In genomic region chr14:31640890-31641505, GRCm38 (mm10) we compare ENCODE assay signal across 7 mouse cellular contexts. TPM values are rescaled to one million over a fixed set of nuclear protein-coding genes. Genes with fewer than 3 reads are reported as not detected.
A peak's percentile ranks its signal among the peaks of the same experiment; 100 is the strongest.
DNase-seq lines count a peak whose midpoint lies in the region; ATAC-seq lines count a peak whose summit lies in the region.

Gene Btd, plus strand, starts transcription at chr14:31641028.
Gene Hacl1, minus strand, starts transcription at chr14:31641286.

- peak within 1 kb of the TSS; percentile 89 for H3K27ac ChIP-seq in midbrain, embryonic 10.5 days (replicated peaks)

- peak; percentile 73 to 81 for DNase-seq in adrenal gland, adult 18-20 months (ENCODE audit: low spot score in 2 of 2)
- peak; percentile 95 for DNase-seq in embryo, embryonic 10.5 days (ENCODE audit: low spot score)
- DNase-seq in gastrocnemius, postnatal 14 days = peak; percentile 83
- peak; percentile 88 to 94 for DNase-seq in left cerebral cortex, postnatal 25 days (ENCODE audit: low spot score in 2 of 2)
- DNase-seq in midbrain, embryonic 10.5 days (ENCODE audit: low spot score) = peak; percentile 91
- peak; percentile 67 for DNase-seq in right cerebral cortex, postnatal 4 days

- H3K4me1 ChIP-seq in midbrain, embryonic 10.5 days = peaks cover 18% of the 10 kb centered on the region

- peak; percentile 97 for ATAC-seq in inflammation-experienced regulatory T-cells, adult 6 months

- intact Hi-C loops in gastrocnemius, postnatal 14 days (cut with DNase I; ENCODE audit: low total_unique reads) = no loop called here
- intact Hi-C loops in left cerebral cortex, postnatal 25 days (cut with DNase I) = no loop called here

- H3K9me3 ChIP-seq in midbrain, embryonic 10.5 days (replicated peaks) = no peaks in the 10 kb centered on the region

- H3K36me3 ChIP-seq in midbrain, embryonic 10.5 days = no peaks in the 10 kb centered on the region

- WGBS in midbrain, embryonic 10.5 days = under 1% methylated on average over 30 of the region's 30 CpGs

- peak within 1 kb of the TSS; percentile 72 for H3K4me3 ChIP-seq in midbrain, embryonic 10.5 days

- no peaks in the 10 kb centered on the region for H3K27me3 ChIP-seq in midbrain, embryonic 10.5 days (ENCODE audit: low read depth, poor library complexity, severe bottlenecking)

RNA-seq across cellular contexts. Expression of gene Btd, which starts in this region (rescaled TPM):
- total RNA-seq in adrenal gland, adult 18-20 months (2021) = 10 to 100 TPM; 41.3 to 57.0 TPM
- 1 to 10 TPM; 7.0 to 7.4 TPM for total RNA-seq in gastrocnemius, postnatal 14 days (2021)
- 10 to 100 TPM; 20.3 to 28.6 (median 24.2) TPM for polyA plus RNA-seq in inflammation-experienced regulatory T-cells, adult 6 months (2017; shearing (Covaris generic))
- total RNA-seq in left cerebral cortex, postnatal 25 days (2021) = 1 to 10 TPM; 7.7 to 8.8 TPM
- 15.5 and 16.4 TPM in 2 replicates for polyA plus RNA-seq in midbrain, embryonic 10.5 days (2016; fragmentation: Nextera tagmentation; extraction: Ambion mirVana)

RNA-seq across cellular contexts. Expression of gene Hacl1, which starts in this region (rescaled TPM):
- 10 to 100 TPM; 46.3 to 46.8 TPM for total RNA-seq in adrenal gland, adult 18-20 months (2021)
- 1 to 10 TPM; 7.3 to 8.1 TPM for total RNA-seq in gastrocnemius, postnatal 14 days (2021)
- 10 to 100 TPM; 23.5 to 36.6 (median 25.0) TPM for polyA plus RNA-seq in inflammation-experienced regulatory T-cells, adult 6 months (2017; shearing (Covaris generic))
- 1 to 10 TPM; 7.8 TPM for total RNA-seq in left cerebral cortex, postnatal 25 days (2021)
- polyA plus RNA-seq in midbrain, embryonic 10.5 days (2016; fragmentation: Nextera tagmentation; extraction: Ambion mirVana) = 7.2 and 9.5 TPM in 2 replicates

Comparison
In these comparisons a context has a peak if more than half of its experiments do, and no peak if none do; other contexts are left out.
1. Peak in every context shown above with its lines: DNase-seq, ATAC-seq, H3K4me3 ChIP-seq and H3K27ac ChIP-seq.
2. RNA of gene Btd (total RNA-seq): 41.3 to 57.0 TPM in adrenal gland, adult 18-20 months; 7.7 to 8.8 TPM in left cerebral cortex, postnatal 25 days and 7.0 to 7.4 TPM in gastrocnemius, postnatal 14 days; every median in the first group is over 4 times any median in the second.
3. RNA of gene Hacl1 (total RNA-seq): 46.3 to 46.8 TPM in adrenal gland, adult 18-20 months; 7.3 to 8.1 TPM in gastrocnemius, postnatal 14 days and 7.8 TPM in left cerebral cortex, postnatal 25 days; every median in the first group is over 4 times any median in the second.